Mouse (Mus musculus): ENCODE measurements around the gene Hnrnpdl.

GRCm38 (mm10) chr5:100082006-100082405 lies 42.5 kb upstream of the Hnrnpdl start:
- no peak for TF ChIP-seq CTCF (IDR thresholded peaks at IDR 0.05; ENCODE audit: low read depth, low read length)
- TF ChIP-seq POLR2A (IDR thresholded peaks at IDR 0.05; ENCODE audit: borderline replicate concordance, low read depth, low read length) = no peak
